Mouse (Mus musculus): ENCODE data around the gene Plekhh3. TPM values are rescaled to one million over a fixed set of nuclear protein-coding genes. Genes with fewer than 3 reads are reported as not detected.
A peak's percentile ranks its signal among the peaks of the same experiment; 100 is the strongest.

The Plekhh3 gene
- polyA plus RNA-seq (2015; fragmentation: Nextera tagmentation; extraction: Ambion mirVana), result 9.2 and 9.5 TPM in 2 replicates

GRCm38 (mm10) chr11:101170811-101171610 is at the start of gene Plekhh3:
Gene Plekhh3, minus strand, starts transcription at chr11:101171351.
- Histone ChIP-seq H3K4me2 (peak within 1 kb of the TSS; percentile 76), H3K4me3 (replicated peaks) (peak within 1 kb of the TSS; percentile 70), H3K27ac (replicated peaks) (peak within 1 kb of the TSS; percentile 86), H3K9ac (replicated peaks) (peak within 1 kb of the TSS; percentile 65), H3K27me3 (replicated peaks) (peaks cover 40% of the 10 kb centered on the region), H3K9me3 (replicated peaks) (no peaks in the 10 kb centered on the region), H3K4me1 (peaks cover 70% of the 10 kb centered on the region), H3K36me3 (peaks cover 19% of the 10 kb centered on the region)
- WGBS, result 1% methylated on average over 48 of the region's 50 CpGs
- peak; percentile 95 for ATAC-seq (ENCODE audit: low FRiP score)

GRCm38 (mm10) chr11:101220853-101221252 is 49.7 kb upstream of the Plekhh3 start:
- no peaks in the 10 kb centered on the region for H3K27me3 ChIP-seq (replicated peaks)
- H3K27ac ChIP-seq (replicated peaks), result no peak overlapping the region
- H3K36me3 ChIP-seq, result peaks cover 14% of the 10 kb centered on the region
- no peak for ATAC-seq (ENCODE audit: low FRiP score)
- whole genome bisulfite sequencing, result 63% methylated on average over 2 of the region's 2 CpGs
- peaks cover 9% of the 10 kb centered on the region; the same call in 1 of the 2 replicates for H3K4me1 ChIP-seq
- no peak overlapping the region for H3K4me3 ChIP-seq (replicated peaks)
- no peaks in the 10 kb centered on the region for H3K9me3 ChIP-seq (replicated peaks)
- H3K4me2 ChIP-seq, result no peak overlapping the region
- H3K9ac ChIP-seq (replicated peaks), result no peak overlapping the region

DNA sequence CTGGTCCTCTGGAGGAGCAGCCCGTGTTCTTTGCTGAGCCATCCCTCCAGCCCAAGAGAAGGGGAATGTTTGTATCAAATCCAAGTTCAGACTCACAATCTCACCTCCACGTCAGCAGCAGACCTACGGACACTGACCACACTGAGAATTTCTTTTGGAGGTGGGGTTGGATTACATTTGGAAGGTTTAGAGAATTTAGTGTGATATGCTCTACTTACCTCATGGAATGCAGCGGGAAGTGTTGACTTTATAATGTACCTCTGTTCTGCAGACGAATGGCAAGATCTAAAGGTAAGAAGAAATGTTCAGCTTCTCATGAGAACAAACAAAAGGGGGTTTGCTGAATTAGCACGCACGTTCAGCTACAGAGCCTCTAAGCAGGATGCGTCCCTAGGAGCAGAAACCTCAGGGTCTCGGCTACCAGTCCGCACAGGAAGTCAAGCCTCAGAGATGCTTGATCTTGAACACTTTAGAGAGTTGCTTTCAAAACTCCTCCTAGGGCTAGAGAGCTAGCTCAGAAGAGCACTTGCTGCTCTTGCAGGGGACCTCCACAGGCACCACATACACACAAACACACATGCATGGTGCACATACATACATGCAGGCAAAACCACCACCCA is 47.4 kb upstream of the Plekhh3 start:
- H3K9me3 ChIP-seq (replicated peaks), result no peaks in the 10 kb centered on the region
- H3K4me3 ChIP-seq (replicated peaks), result no peak overlapping the region
- H3K27ac ChIP-seq (replicated peaks), result no peak overlapping the region
- H3K4me1 ChIP-seq, result no peaks in the 10 kb centered on the region
- WGBS, result 84% methylated on average over 10 of the region's 10 CpGs
- no peaks in the 10 kb centered on the region for H3K27me3 ChIP-seq (replicated peaks)
- H3K36me3 ChIP-seq, result peaks cover 35% of the 10 kb centered on the region
- H3K9ac ChIP-seq (replicated peaks), result no peak overlapping the region
- no peak for ATAC-seq (ENCODE audit: low FRiP score)
- H3K4me2 ChIP-seq, result no peak overlapping the region

GRCm38 (mm10) chr11:101216936-101217335 is 45.8 kb upstream of the Plekhh3 start:
- H3K27ac ChIP-seq (replicated peaks), result no peak overlapping the region
- no peak for ATAC-seq (ENCODE audit: low FRiP score)
- H3K9me3 ChIP-seq (replicated peaks), result no peaks in the 10 kb centered on the region
- peaks cover 45% of the 10 kb centered on the region for H3K36me3 ChIP-seq
- 95% methylated on average over 5 of the region's 5 CpGs for WGBS
- H3K4me1 ChIP-seq, result no peaks in the 10 kb centered on the region
- no peak overlapping the region for H3K9ac ChIP-seq (replicated peaks)
- no peaks in the 10 kb centered on the region for H3K27me3 ChIP-seq (replicated peaks)
- no peak overlapping the region for H3K4me2 ChIP-seq
- H3K4me3 ChIP-seq (replicated peaks), result no peak overlapping the region

- no peaks in the 10 kb centered on the region for H3K4me1 ChIP-seq
- H3K4me3 ChIP-seq (replicated peaks), result no peak overlapping the region
- no peak; the same call in 1 of the 2 replicates for ATAC-seq (ENCODE audit: low FRiP score)
- no peaks in the 10 kb centered on the region for H3K9me3 ChIP-seq (replicated peaks)
- peaks cover 72% of the 10 kb centered on the region for H3K36me3 ChIP-seq
- no peak overlapping the region for H3K9ac ChIP-seq (replicated peaks)
- no peak overlapping the region for H3K4me2 ChIP-seq
- H3K27ac ChIP-seq (replicated peaks), result no peak overlapping the region
- H3K27me3 ChIP-seq (replicated peaks), result no peaks in the 10 kb centered on the region
- WGBS, result 36% methylated on average over 3 of the region's 3 CpGs
These were observed 40.8 kb upstream of the Plekhh3 start for GRCm38 (mm10) chr11:101211970-101212369.

- Histone ChIP-seq H3K27me3 (replicated peaks) (no peaks in the 10 kb centered on the region), H3K4me2 (no peak overlapping the region), H3K9me3 (replicated peaks) (no peaks in the 10 kb centered on the region), H3K4me1 (no peaks in the 10 kb centered on the region), H3K36me3 (peaks cover 78% of the 10 kb centered on the region), H3K4me3 (replicated peaks) (no peak overlapping the region), H3K9ac (replicated peaks) (no peak overlapping the region), H3K27ac (replicated peaks) (no peak overlapping the region)
- no peak for ATAC-seq (ENCODE audit: low FRiP score)
- 15% methylated on average over 7 of the region's 7 CpGs for WGBS
These were observed 29.8 kb upstream of the Plekhh3 start for GRCm38 (mm10) chr11:101200986-101201385.

- peaks cover 78% of the 10 kb centered on the region for H3K36me3 ChIP-seq
- H3K4me3 ChIP-seq (replicated peaks), result no peak overlapping the region
- H3K27me3 ChIP-seq (replicated peaks), result no peaks in the 10 kb centered on the region
- WGBS, result 94% methylated on average over 3 of the region's 3 CpGs
- H3K27ac ChIP-seq (replicated peaks), result no peak overlapping the region
- no peaks in the 10 kb centered on the region for H3K9me3 ChIP-seq (replicated peaks)
- no peaks in the 10 kb centered on the region for H3K4me1 ChIP-seq
- H3K9ac ChIP-seq (replicated peaks), result no peak overlapping the region
- no peak overlapping the region for H3K4me2 ChIP-seq
- no peak for ATAC-seq (ENCODE audit: low FRiP score)
These were observed 28.4 kb upstream of the Plekhh3 start for GRCm38 (mm10) chr11:101199555-101199954.

DNA sequence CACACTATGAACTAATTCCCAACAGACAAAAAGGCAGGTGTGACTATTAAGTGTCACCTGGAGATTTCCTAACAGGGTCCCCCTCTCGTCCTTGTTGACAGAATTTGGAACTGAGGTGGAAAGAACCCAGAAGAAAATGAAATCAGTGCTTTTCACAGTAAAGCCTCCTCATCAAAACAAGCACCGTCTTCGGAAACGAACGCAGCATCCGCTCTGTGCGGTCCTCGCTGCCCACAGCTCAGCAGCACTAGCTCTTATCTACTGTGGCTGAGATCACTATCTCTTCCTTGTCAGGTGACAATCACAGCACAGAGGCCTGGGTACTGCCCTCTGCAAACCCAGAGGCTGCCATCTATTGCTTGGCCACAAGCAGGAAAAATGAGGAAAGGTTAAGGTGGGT is 25.0 kb upstream of the Plekhh3 start:
- Histone ChIP-seq H3K27me3 (replicated peaks) (no peaks in the 10 kb centered on the region), H3K27ac (replicated peaks) (no peak overlapping the region), H3K4me3 (replicated peaks) (no peak overlapping the region), H3K4me1 (peaks cover 8% of the 10 kb centered on the region; the same call in 1 of the 2 replicates), H3K4me2 (no peak overlapping the region), H3K36me3 (peaks cover 69% of the 10 kb centered on the region), H3K9me3 (replicated peaks) (no peaks in the 10 kb centered on the region), H3K9ac (replicated peaks) (no peak overlapping the region)
- WGBS, result 93% methylated on average over 8 of the region's 8 CpGs
- no peak for ATAC-seq (ENCODE audit: low FRiP score)

- 89% methylated on average over 8 of the region's 8 CpGs for WGBS
- peaks cover 67% of the 10 kb centered on the region for H3K36me3 ChIP-seq
These were observed 24.4 kb upstream of the Plekhh3 start for GRCm38 (mm10) chr11:101195571-101195970.

DNA sequence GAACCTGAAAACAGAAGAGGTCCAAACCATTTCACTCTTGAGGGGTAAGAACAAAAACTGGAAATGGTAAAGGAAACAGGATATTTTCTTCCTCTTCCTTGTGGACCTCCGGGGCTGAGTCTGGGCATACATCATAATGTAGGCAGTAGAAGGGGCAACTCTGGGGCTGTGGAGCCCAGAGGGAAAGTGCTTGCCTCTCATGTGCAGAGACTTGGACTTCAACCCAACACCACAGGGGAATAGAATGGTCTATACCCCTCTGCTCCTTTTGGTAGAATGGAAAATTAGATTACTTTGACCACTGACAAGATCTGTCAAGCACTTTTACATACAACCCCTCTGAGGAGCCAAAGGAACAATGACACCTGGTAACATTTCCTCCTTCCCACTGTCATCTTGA is 23.9 kb upstream of the Plekhh3 start:
- Histone ChIP-seq H3K27ac (replicated peaks) (no peak overlapping the region), H3K9me3 (replicated peaks) (no peaks in the 10 kb centered on the region), H3K4me1 (peaks cover 19% of the 10 kb centered on the region), H3K36me3 (peaks cover 62% of the 10 kb centered on the region), H3K4me2 (no peak overlapping the region), H3K4me3 (replicated peaks) (no peak overlapping the region), H3K9ac (replicated peaks) (no peak overlapping the region), H3K27me3 (replicated peaks) (no peaks in the 10 kb centered on the region)
- ATAC-seq (ENCODE audit: low FRiP score), result no peak
- WGBS, result 86% methylated on average over 1 of the region's 1 CpGs

More at GRCm38 (mm10) chr11:101195571-101195970, 24.4 kb upstream of the Plekhh3 start:
- no peak overlapping the region for H3K4me2 ChIP-seq
- H3K4me1 ChIP-seq, result peaks cover 14% of the 10 kb centered on the region
- H3K9me3 ChIP-seq (replicated peaks), result no peaks in the 10 kb centered on the region
- no peak overlapping the region for H3K9ac ChIP-seq (replicated peaks)
- ATAC-seq (ENCODE audit: low FRiP score), result no peak
- H3K4me3 ChIP-seq (replicated peaks), result no peak overlapping the region
- no peak overlapping the region for H3K27ac ChIP-seq (replicated peaks)
- no peaks in the 10 kb centered on the region for H3K27me3 ChIP-seq (replicated peaks)

DNA sequence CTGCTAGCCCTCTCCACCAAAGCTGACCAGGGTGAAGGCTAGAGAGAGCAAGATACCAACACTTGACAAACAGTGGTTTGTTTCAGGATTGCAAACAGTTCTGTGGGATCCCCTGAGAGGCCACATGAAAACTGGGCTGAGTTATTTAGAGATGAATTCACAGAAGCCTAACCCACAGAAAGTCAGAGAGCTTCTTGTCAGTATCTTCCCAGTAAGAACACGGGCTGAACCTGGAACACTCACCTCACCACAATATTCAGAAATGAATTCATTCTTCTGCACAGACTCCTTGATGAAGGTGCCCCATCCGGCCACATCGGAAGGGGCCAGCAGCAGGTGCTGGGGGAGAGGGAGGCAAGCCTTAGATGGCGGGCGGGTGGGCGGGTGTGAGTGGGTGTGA is 23.5 kb upstream of the Plekhh3 start:
- Histone ChIP-seq H3K27ac (replicated peaks) (no peak overlapping the region), H3K9me3 (replicated peaks) (no peaks in the 10 kb centered on the region), H3K4me1 (peaks cover 23% of the 10 kb centered on the region), H3K4me2 (no peak overlapping the region), H3K9ac (replicated peaks) (no peak overlapping the region), H3K27me3 (replicated peaks) (no peaks in the 10 kb centered on the region), H3K36me3 (peaks cover 59% of the 10 kb centered on the region), H3K4me3 (replicated peaks) (no peak overlapping the region)
- ATAC-seq (ENCODE audit: low FRiP score), result no peak
- WGBS, result 91% methylated on average over 6 of the region's 6 CpGs

DNA sequence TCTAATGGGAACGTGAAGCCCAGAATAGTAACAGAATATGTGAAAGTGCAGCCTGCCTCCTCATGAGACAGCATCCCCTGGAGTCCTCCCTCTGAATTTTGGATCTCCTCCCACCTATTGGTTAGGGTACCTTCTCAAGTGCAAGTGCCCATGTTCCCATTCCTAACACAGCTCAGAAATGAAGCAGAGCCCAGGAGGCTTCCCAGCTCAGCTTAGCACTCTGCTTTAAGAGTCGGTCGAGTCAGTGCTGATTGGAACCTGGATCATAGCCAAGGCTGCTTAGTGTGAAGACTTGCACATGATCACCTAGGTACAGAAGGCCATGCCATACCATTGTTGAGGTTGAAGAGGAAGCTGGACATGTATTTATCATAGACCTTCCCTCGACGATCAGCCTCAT is 23.0 kb upstream of the Plekhh3 start:
- peaks cover 53% of the 10 kb centered on the region for H3K36me3 ChIP-seq
- no peaks in the 10 kb centered on the region for H3K9me3 ChIP-seq (replicated peaks)
- no peak overlapping the region for H3K4me2 ChIP-seq
- H3K9ac ChIP-seq (replicated peaks), result no peak overlapping the region
- peaks cover 28% of the 10 kb centered on the region for H3K4me1 ChIP-seq
- H3K27ac ChIP-seq (replicated peaks), result no peak overlapping the region
- no peak overlapping the region for H3K4me3 ChIP-seq (replicated peaks)
- WGBS, result 85% methylated on average over 5 of the region's 5 CpGs
- no peaks in the 10 kb centered on the region for H3K27me3 ChIP-seq (replicated peaks)
- ATAC-seq (ENCODE audit: low FRiP score), result no peak
